Mouse (Mus musculus) erythroblast, embryonic 14.5 days (primary cell): ENCODE results near the gene Vav3.

Experiments used
- GATA1 ChIP-seq: IDR thresholded peaks from 2 replicates; pipeline ENCODE4 v1.6.1; 2012; ENCODE audit warnings: low read length, inconsistent platforms, mixed read lengths
- TAL1 ChIP-seq: IDR thresholded peaks from 3 replicates; pipeline ENCODE4 v1.6.1; 2012; ENCODE audit warnings: low read length, inconsistent platforms, mixed read lengths

GRCm38 (mm10) chr3:109478297-109478696 lies 137.8 kb downstream of the Vav3 start:
- TF ChIP-seq GATA1 (no peak), TAL1 (no peak)
